Mouse (Mus musculus): Measurements from ENCODE around the gene Fkbp1a.

The Fkbp1a gene

DNA sequence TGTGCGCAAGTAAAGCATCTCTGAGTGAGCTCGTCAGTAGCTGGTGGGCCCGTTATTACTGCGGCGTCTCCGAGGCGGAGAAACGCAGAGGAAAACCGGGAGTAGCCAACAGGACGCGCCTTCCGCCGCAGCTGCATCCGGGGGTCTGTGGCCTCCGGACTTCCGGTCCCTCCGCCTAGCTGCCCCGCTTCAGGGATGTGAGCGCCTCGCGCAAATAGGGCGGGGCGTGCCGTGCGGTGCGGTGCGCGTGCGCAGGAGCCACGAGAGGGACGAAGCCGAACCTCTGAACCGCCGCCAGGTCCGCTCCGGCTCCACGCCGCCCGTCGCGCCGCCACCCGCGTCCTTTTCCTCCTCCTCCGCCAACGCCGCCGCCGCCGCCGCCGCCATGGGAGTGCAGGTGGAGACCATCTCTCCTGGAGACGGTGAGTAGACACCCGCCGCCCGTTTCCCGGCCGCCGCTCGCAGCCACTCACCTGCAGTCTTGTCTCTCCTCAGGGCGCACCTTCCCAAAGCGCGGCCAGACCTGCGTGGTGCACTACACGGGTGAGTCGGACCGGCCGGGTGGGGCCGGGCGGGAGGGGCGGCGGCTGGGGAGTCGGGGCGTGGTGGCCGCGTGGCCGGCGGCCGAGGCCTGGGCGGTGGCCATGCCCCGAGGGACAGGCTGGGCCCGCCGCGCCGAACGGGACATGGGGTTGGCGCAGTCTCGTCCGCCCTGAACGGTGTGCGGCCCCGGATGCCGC, at the start of gene Fkbp1a:
Gene Fkbp1a, plus strand, starts transcription at position 161 of the 740 bp plus-strand sequence.
- peak; percentile 96 for DNase-seq (ENCODE audit: low spot score)

DNA sequence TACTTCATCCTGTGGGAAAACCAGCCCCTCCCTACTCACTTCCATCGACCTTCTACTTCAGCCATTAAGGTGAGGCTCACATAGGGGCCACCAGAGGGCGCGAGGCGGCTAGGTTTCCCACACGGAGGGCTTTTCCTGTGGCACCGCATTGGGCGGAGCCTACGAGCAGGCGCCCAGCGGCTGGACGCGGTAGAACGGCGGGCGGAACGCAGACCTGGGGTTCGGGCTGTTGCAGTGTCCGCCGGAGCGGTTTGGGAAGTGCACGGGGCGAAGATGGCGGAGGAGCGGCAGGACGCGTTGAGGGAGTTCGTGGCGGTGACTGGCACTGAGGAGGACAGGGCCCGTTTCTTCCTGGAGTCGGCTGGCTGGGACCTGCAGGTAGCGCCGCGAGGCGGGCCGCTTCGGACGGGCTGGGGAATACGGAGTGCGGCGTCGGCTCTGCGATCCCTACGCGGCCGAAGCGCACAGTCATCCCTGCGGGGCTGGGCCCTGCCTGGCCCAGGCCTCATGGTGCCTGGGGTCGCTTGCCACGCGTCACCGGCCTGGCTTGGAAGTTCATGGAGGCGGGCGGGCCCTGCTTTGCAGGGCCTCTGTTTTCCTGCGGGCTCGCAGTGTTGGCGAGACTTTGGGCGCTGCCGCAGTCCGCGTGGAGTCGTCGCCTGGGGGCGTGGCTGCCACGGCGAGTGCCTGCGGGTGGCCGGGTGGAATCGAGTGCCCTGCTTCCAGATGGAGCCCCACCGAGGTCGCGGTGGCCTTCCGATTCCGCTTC, 48.1 kb upstream of the Fkbp1a start, which contains the start of gene Nsfl1c:
Gene Nsfl1c, plus strand, starts transcription at position 148 of the 769 bp plus-strand sequence.
- peak; percentile 100 for DNase-seq (ENCODE audit: low spot score)

- no peak for DNase-seq (ENCODE audit: low spot score)
Observed at GRCm38 (mm10) chr2:151498358-151498757, 43.9 kb upstream of the Fkbp1a start.

DNA sequence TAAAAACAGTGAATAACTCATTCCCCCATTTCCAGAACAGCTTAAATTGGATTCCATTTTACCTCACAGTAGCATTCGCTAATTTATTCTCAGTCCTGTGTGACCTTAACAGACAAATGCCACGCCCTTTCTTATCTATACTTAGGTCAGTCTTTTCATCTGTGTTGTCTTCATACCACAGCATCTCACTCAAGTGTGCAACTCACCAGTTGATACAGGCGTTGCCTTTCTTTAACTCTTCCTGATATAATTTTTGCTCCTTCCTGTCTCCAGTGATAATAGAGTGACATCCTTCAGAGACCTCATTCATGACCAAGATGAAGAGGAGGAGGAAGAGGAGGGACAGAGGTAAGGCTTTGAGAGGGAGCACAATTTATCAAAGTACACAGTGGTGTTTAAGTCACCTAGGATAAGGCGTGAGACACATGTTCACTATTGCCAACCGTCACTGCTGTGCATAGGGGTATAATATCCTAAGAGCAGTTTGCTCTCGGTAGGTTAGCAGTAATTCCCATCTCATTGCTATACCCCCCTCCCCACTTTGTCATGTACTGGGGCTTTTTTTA, 41.8 kb upstream of the Fkbp1a start:
- DNase-seq (ENCODE audit: low spot score) = no peak

- no peak for DNase-seq (ENCODE audit: low spot score)
Observed at GRCm38 (mm10) chr2:151504226-151504625, 38.1 kb upstream of the Fkbp1a start.

- DNase-seq (ENCODE audit: low spot score) = no peak
Observed at GRCm38 (mm10) chr2:151512199-151512598, 30.1 kb upstream of the Fkbp1a start.

DNA sequence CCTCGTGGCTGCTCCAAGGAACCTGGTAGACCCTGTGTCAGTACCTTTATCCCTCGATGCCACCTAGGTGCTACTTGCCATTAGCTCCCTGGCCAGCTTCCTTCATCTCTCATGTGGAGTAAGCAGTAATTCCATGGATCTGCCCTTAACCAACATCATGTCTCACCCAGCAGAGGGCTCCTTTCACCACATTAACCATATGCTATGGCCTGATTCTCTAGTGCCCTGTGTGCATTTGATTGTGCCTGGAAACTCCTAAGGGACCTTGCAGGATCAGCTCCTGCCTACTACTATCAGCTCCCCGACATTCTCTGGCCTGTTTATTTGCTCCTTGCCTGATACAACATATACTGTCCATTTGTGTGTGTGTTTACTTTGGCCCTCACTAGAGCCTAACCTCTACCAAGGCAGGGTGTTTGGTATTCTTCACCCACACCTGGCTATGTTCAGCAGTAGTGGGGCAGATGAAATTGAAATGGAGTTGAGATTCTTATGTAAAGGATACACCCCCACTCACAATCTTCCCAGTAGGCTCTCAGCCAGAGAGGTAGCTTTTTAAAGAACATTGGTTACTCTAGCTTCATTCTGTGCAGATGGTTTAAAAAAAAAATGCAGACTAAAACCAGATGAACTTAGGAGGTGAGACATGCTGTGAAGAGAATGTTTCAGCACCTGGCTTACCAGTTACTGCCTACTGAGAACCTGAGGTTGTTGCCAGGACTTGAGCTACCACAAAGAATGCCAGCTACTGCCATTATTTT, 28.6 kb upstream of the Fkbp1a start:
- DNase-seq (ENCODE audit: low spot score) = no peak

GRCm38 (mm10) chr2:151519000-151519399, 23.3 kb upstream of the Fkbp1a start:
- no peak for DNase-seq (ENCODE audit: low spot score)

GRCm38 (mm10) chr2:151524324-151525041, 17.8 kb upstream of the Fkbp1a start:
- DNase-seq (ENCODE audit: low spot score) = no peak

GRCm38 (mm10) chr2:151525520-151525919, 16.8 kb upstream of the Fkbp1a start:
- DNase-seq (ENCODE audit: low spot score) = no peak

DNA sequence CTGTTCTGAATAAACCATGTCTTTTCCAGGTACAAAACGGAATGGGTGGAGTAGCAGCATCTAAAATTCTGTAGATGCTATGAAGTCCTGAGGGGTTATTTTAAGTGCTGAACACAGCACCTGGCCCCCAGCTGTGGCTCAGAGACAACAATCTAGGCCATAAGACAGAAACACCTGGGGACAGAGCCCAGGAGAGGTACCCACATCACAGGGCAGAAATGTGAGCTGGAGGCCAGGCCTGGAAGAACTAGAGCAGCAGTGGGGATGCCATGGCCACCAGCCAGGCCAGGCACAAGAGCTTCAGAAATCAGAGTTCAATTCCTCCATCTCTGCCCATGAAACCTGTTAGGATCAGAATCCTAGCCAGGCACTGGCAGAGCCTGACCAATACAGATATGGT, 14.2 kb upstream of the Fkbp1a start:
- no peak for DNase-seq (ENCODE audit: low spot score)

DNA sequence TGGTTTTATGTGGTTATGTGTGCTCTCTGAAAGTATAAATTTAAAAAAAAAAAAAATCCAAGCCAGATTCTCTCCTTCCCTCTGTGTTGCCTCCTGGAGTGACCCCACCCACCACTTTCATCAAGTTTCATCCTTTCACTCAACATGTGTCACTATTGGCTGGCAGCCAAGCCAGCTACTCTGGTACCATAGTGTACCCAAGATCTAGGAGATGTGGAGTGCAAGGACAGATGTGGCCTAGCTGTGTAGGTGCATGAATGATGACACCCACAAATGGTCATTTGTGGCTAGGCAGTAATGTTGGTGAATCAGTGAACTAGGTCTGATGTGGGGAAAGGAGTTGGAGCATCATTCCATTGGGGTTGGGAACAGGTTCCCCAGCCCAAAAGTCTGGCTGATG, 13.1 kb upstream of the Fkbp1a start:
- no peak for DNase-seq (ENCODE audit: low spot score)

GRCm38 (mm10) chr2:151530378-151531230, 11.7 kb upstream of the Fkbp1a start:
- no peak for DNase-seq (ENCODE audit: low spot score)

DNA sequence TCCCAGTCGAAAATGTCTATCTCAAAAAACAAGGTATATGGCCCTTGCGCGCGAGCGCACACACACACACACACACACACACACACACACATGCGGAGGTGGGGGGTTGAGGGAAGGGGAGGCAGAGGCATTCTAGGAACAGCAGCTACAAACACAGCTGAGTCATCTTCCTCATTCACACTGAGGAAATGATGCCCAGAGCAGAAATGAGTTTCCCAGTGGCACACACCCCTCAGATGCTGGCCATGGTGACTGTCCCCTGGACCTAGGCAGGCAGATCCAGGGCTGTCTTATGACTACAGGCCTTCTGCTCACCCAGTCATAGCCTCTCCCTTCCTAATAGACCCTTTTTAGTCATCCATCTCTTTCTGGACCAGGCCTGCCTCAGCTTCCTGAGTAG, 8.7 kb upstream of the Fkbp1a start:
- DNase-seq (ENCODE audit: low spot score) = no peak

DNA sequence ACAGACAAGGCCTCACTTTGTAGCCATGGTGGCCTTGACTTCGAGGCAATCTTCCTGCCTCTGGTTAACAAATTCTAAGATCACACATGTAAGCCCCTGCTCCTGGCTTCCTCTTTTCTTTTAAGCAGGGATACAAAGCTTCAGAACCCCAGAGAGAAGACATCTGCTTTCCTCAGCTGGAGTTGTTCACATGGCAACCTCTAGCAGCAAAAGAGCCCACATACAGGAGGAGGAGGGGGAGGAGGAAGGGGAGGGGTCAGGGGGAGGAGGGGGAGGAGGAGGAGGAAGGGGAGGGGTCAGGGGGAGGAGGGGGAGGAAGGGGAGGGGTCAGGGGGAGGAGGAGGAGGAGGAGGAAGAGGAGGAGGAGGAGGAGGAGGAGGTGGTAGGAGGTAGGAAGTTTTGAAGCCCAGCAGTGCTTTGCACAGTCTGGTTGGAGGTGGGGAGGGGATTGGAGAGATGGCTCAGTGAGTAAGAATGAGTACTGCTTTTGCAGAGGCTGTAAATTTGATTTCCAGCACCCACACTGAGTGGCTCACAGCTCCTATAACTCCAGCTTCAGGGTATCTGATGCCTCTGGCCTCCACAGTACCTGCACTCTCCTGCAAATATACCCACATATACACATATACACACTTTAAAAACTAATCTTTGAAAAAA, 6.2 kb upstream of the Fkbp1a start:
- DNase-seq (ENCODE audit: low spot score) = peak; percentile 28

GRCm38 (mm10) chr2:151536618-151536974, 5.7 kb upstream of the Fkbp1a start:
- DNase-seq (ENCODE audit: low spot score) = no peak

- no peak for DNase-seq (ENCODE audit: low spot score)
Observed at GRCm38 (mm10) chr2:151538646-151539045, 3.6 kb upstream of the Fkbp1a start.

- DNase-seq (ENCODE audit: low spot score) = peak; percentile 61
Observed at GRCm38 (mm10) chr2:151543063-151543895, 996 bp downstream of the Fkbp1a start.

GRCm38 (mm10) chr2:151544673-151545072, 2.4 kb downstream of the Fkbp1a start:
- no peak for DNase-seq (ENCODE audit: low spot score)

All from retina, embryonic 14.5 days (tissue).